Mouse (Mus musculus): Measurements from ENCODE around the gene Abcd3.
"Not testable (repeated sequence)": the region's sequence is repeated elsewhere in the genome, so short reads cannot be mapped to it uniquely, and the experiment has no call there.

Abcd3 gene

GRCm38 (mm10) chr3:121815549-121816235 lies 590 bp upstream of the Abcd3 start:
- DNase-seq: peak in 1 of 2 experiments; percentile 10

DNA sequence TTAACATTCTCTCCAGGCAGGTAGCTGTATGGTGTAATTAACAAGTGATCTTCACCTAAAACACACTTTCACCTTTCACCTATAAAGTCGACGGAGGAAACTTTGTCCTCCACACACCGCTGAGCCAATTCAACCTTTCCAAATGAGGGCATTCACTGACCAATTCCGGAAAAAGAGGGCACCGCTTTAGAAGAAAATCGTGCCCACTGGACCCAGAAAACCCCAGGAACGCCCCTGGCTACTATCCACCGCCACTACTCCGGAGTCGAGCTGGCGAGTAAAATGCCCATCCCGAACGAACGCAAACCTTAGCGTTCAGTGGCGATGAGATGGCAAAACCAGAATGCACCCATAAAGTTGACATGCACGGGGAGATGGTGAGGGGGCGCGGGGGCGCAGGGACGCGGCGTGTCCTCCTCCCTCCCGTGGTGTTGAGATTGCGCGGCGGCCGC lies 663 bp downstream of the Abcd3 start:
- DNase-seq: peak in 1 of 2 experiments; percentile 73

GRCm38 (mm10) chr3:121813834-121814233 lies 1.3 kb downstream of the Abcd3 start:
- DNase-seq: no peak

DNA sequence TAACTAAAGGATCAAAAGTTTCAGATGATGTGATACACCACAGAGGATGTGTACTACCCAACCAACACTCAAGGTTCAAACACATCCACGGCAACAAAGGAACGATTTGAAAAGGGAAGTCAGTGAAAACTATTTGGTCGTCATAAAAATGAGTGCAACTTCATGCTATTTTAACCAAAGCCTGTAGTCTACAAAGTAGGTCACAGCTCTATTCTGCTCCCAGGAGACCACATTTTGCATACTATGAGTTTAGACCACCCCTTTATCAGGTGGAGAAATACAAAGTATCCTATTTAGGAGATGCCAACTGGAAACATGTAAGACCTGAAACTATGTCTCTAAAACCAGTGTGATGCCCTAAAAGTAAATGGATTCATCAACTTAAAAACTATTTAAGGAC lies 6.9 kb downstream of the Abcd3 start:
- no peak for DNase-seq

DNA sequence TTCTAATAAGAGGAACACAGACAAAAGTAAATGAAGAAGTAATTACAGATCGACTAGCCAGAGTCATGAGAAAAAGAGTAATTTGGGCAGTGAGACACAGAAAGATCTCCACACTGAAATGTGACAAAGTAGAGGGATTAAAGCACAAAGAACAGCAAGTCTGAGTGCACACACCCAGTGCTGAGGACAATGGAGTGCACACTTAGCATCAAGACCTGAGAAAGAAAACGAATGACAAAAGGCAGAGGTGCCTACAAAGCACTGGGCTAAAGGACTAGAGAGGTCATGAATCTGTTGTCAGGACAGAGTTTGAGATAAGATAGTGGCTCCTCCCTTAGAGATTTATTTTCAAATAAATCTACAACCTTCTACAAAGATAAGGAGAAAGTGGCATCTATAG lies 20.9 kb downstream of the Abcd3 start:
- no peak for DNase-seq

DNA sequence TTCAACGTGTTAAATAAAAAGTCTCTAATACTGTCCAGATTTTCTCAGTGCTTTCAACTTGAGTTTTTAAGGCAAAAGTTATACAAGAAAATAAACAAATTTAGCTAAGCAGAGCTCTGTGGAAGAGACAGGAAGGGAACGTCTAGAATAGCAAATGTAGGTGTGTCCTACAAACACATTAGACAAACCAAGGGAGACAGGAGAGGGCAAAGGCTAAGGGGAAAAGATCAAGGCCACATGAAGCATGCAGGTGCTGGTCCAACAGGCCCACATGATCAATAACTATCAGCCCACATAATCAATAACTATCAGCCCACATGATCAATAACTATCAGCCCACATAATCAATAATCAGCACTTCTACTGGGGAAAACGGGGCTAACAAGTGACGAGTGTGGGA lies 22.9 kb downstream of the Abcd3 start:
- no peak for DNase-seq

- DNase-seq: no peak
Observed at GRCm38 (mm10) chr3:121790442-121790841, 24.7 kb downstream of the Abcd3 start.

- DNase-seq: no peak
Observed at GRCm38 (mm10) chr3:121789790-121790189, 25.3 kb downstream of the Abcd3 start.

GRCm38 (mm10) chr3:121783020-121783419 lies 32.1 kb downstream of the Abcd3 start:
- DNase-seq: no peak

DNA sequence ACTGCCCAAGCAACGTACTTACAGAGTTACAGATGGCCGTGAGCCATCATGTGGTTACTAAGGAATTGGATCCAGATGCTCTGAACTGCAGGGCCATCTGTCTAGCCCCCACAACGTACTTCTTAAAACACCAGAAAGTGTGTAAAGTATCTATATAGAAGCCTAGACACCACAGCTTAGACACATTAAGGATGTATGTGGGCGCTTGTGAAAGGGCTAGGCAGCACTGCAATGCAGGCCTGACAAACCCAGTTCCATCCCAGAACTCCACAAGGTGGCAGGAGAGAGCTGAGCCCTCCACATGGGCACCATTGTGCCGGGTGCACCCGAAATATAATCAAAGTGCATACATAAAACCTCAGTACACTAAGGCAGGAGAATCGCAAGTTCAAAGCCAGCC lies 37.2 kb downstream of the Abcd3 start:
- peak; percentile 76 to 77 for DNase-seq

GRCm38 (mm10) chr3:121773336-121773735 lies 41.8 kb downstream of the Abcd3 start:
- not testable (repeated sequence) for DNase-seq

DNA sequence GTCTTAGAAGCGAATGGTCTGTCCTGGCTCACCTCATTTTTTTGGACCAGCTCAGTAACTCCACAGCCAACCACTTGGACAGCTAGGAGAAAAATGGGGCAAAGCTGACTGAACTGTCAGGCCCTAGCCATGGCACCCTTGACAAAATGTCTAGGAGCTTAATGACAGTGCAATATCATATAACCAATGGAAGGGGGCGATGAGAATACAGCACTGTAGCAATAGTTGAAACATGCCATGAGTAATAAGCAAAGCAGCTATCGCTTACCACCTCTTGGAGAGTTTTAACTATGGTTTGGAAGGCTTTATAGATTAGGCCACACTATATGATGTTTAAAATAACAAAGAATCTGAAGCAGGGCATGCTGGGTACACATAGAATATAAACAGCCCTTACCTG lies 46.3 kb downstream of the Abcd3 start:
- DNase-seq: peak in 1 of 2 experiments; percentile 19

DNA sequence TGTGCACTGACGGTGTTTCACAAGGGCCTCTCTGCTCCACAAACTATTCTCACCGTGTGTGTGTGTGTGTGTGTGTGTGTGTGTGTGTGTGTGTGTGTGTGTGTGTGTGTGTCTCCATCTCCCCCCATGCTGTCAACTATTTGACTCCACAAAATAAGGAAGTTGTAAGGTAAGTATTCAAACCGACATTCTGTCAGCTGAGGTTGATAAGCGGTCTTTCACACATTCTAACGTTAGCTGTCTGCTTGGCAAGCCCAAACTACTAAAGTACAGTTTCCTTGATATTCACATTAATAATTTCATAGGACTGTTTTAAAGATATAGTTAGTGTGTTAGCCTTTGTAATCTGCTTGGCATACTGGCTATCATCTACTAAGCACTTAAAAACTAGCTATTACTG lies 48.3 kb downstream of the Abcd3 start:
- no peak for DNase-seq

GRCm38 (mm10) chr3:121766048-121766447 lies 49.1 kb downstream of the Abcd3 start:
- DNase-seq: no peak

- DNase-seq: peak; percentile 38 to 47
Observed at GRCm38 (mm10) chr3:121762056-121762852, 52.8 kb downstream of the Abcd3 start.

DNA sequence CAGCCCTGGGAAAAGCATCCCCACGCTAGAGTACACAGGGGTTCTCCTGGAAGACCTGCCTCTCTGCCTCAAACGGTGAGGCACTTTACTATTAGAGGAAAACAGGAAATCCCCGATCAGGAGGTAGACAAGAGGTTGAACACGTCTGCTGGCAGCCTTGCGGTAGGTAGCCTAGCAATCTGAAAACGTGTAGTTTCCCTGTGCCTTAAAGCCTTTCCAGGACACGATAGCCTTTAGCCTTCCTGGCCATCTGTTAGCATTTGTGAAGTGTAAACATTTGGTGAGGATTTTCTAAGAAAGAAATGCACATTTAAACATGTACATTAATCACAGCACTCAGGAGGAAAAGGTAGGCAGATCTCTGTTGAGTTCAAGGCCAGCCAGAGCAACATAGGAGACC lies 56.7 kb downstream of the Abcd3 start:
- no peak for DNase-seq

- DNase-seq: peak; percentile 32 to 36
Observed at GRCm38 (mm10) chr3:121755152-121755551, 60.0 kb downstream of the Abcd3 start.

- DNase-seq: not testable (repeated sequence)
Observed at GRCm38 (mm10) chr3:121754319-121755090, 60.6 kb downstream of the Abcd3 start.

GRCm38 (mm10) chr3:121741186-121741848 lies 73.8 kb downstream of the Abcd3 start:
- not testable (repeated sequence) for DNase-seq

DNA sequence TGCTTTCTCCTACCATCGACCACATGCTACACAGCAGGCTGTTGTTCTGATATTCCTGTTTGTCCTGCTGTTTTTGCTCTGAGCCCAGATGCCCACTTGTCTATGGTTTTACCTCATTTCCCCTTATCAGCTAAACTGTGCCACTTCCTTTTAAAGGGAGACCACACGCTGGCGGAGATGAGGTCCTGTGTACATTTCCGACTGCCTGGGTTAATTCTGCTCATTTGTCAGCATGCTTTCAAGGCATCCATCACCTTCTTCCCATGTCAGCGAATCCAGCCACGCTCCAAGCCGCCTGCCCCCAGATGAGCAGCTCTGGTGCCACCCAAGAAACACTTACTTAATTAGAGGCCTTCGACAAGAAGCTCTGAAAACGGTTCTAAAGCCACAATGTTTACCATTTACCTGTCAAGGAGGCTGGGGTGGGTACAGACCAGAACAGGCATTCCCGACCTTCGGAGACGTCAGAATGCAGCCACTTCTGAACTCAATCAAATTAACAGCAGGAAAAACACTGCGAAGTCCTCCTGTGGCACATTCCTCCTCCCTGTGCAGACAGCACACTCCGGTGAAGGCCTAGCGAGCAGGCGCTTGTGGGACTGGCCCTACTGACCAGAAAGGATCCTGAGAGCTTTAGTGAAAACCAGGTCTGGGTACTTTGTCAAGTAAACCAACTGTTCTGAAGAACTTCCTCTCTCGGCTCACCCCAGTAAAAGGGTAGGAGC lies 75.5 kb downstream of the Abcd3 start:
- no peak for DNase-seq

GRCm38 (mm10) chr3:121738742-121739342 lies 76.3 kb downstream of the Abcd3 start:
- DNase-seq: no peak

- DNase-seq: no peak
Observed at GRCm38 (mm10) chr3:121737901-121738300, 77.2 kb downstream of the Abcd3 start.
